Mouse (Mus musculus) stomach, embryonic 16.5 days (tissue): Measurements from ENCODE around the gene Taar5. TPM values are rescaled to one million over a fixed set of nuclear protein-coding genes. Genes with fewer than 3 reads are reported as not detected.

Experiments
- ATAC-seq: fragments of 200-750 bp; cut with Nextera tagmentation; 2 replicates; pipeline ENCODE4 v1.8.0; 2017; ENCODE audit warnings: moderate number of reproducible peaks, moderate TSS enrichment; ENCODE audit not compliant: insufficient read depth, low FRiP score
- H3K27ac ChIP-seq: fragments of 300-500 bp; sonication (generic); 2 replicates; pipeline ENCODE4 v1.5.1; 2014; ENCODE audit warnings: low read length
- H3K27me3 ChIP-seq: fragments of 300-500 bp; sonication (generic); 2 replicates; pipeline ENCODE4 v1.6.1; 2014; ENCODE audit warnings: low read length, control low read depth, mixed read lengths; ENCODE audit not compliant: control insufficient read depth, insufficient read depth
- H3K36me3 ChIP-seq: fragments of 300-500 bp; sonication (generic); 2 replicates; pipeline ENCODE4 v1.6.1; 2014; ENCODE audit warnings: low read length; ENCODE audit not compliant: control insufficient read depth, insufficient read depth
- H3K4me1 ChIP-seq: fragments of 300-500 bp; sonication (generic); 2 replicates; pipeline ENCODE4 v1.6.1; 2014; ENCODE audit warnings: low read length, control low read depth, mixed read lengths; ENCODE audit not compliant: control insufficient read depth, insufficient read depth
- H3K4me2 ChIP-seq: fragments of 300-500 bp; sonication (generic); 2 replicates; pipeline ENCODE4 v1.6.1; 2014; ENCODE audit warnings: low read depth, low read length, mixed read lengths
- H3K4me3 ChIP-seq: fragments of 300-500 bp; sonication (generic); replicated peaks from 2 replicates; pipeline ENCODE4 v1.5.1; 2014; ENCODE audit warnings: mild to moderate bottlenecking, low read length
- H3K9ac ChIP-seq: fragments of 300-500 bp; sonication (generic); 2 replicates; pipeline ENCODE4 v1.6.1; 2014; ENCODE audit warnings: low read length
- H3K9me3 ChIP-seq: fragments of 300-500 bp; sonication (generic); replicated peaks from 2 replicates; pipeline ENCODE4 v1.6.1; 2016; ENCODE audit warnings: low read length, control low read depth; ENCODE audit not compliant: control insufficient read depth
- WGBS: fragments of 180-500 bp; shearing (Covaris S2); extraction: QIAGEN DNeasy Blood & Tissue Kit; methylation state at CpG from one replicate; pipeline ENCODE4 v1.1.7; 2014; 5-methylcytosine and 5-hydroxymethylcytosine counted together
- polyA plus RNA-seq: library from polyadenylated mRNA; unstranded; fragments of >200 nt; fragmentation: Nextera tagmentation; extraction: Ambion mirVana; gene quantifications from 2 replicates; pipeline ENCODE4 v1.2.1, GENCODE M21; 2015

Taar5 gene
- polyA plus RNA-seq, 1 experiment from 2014 or later, result not detected

DNA sequence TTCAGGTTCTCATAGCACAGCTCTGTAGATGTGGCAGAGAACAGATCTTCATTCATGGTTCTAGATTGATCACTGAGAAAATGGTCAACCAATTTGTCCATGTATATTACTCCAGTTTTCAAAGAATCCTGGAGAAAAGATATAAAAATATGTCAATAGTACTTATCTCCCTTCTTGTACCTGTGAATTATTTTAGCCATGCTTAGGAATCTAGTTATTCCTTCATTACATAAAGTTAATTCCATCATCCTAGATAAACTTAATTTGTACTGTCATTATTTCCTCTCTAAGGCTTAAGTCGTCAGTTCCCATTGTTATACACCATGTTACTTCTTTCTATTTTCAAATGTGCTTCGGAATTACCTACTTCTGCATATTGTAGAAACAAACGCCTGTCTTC is 22.9 kb downstream of the Taar5 start, which contains the start of gene Taar7a:
Gene Taar7a (minus strand): TSS at position 101 of the 400 bp plus-strand sequence.
- Histone ChIP-seq H3K4me1 (no peaks in the 10 kb centered on the region), H3K27me3 (no peaks in the 10 kb centered on the region), H3K4me2 (no peak within 1 kb of the TSS), H3K4me3 (no peak within 1 kb of the TSS), H3K36me3 (no peaks in the 10 kb centered on the region), H3K27ac (no peak within 1 kb of the TSS), H3K9ac (no peak within 1 kb of the TSS), H3K9me3 (no peaks in the 10 kb centered on the region)
- no peak for ATAC-seq
- 89% methylated on average over 3 of the region's 3 CpGs for WGBS

DNA sequence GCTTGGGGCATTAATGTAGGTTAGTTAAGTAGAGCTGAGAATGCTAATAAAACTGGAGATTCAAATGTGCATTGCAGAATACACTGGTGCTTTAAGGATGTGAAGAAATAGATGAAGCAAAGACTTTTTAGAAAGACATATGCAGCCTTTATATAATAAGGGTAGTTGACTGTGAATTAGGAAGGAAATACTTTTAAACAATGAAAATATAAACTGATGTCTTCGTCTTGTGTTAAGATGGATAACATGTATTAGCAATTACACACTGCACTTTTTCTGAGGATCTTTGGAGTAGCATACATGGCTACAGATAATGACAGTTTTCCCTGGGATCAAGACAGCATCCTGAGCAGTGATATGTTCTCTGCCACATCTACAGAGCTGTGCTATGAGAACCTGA is 29.1 kb downstream of the Taar5 start, which contains the start of gene Taar7b:
Gene Taar7b (plus strand): TSS at position 301 of the 400 bp plus-strand sequence.
- 57% methylated on average over 1 of the region's 1 CpGs for WGBS
- ATAC-seq, result no peak
- H3K36me3 ChIP-seq, result no peaks in the 10 kb centered on the region

DNA sequence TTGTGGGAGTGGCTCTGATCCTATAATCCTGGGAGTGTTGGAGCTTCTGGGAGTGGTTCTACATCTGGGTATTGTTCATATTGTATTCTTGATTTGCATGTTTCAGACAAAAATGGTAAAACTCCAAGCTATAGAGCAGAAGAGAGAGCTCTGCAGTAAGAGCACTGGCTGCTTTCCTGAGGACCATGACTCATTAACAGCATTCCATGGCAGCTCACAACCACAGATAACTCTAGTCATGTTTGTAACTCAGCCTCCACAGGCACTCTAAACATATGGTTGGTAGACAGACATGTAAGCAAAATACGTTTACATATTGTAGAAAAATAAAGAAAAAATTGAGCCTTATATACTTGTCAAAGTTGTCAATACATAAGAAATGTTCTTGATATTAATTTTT is 35.9 kb downstream of the Taar5 start:
- H3K27ac ChIP-seq, result no peak overlapping the region
- H3K4me3 ChIP-seq, result no peak overlapping the region
- no peak overlapping the region for H3K4me2 ChIP-seq
- H3K9me3 ChIP-seq, result no peaks in the 10 kb centered on the region
- WGBS, result 67% methylated on average over 1 of the region's 1 CpGs
- H3K36me3 ChIP-seq, result no peaks in the 10 kb centered on the region
- no peak overlapping the region for H3K9ac ChIP-seq
- no peaks in the 10 kb centered on the region for H3K27me3 ChIP-seq
- no peak for ATAC-seq
- H3K4me1 ChIP-seq, result no peaks in the 10 kb centered on the region

More for the DNA sequence above, 29.1 kb downstream of the Taar5 start, which contains the start of gene Taar7b:
- no peaks in the 10 kb centered on the region for H3K27me3 ChIP-seq
- H3K4me3 ChIP-seq, result no peak within 1 kb of the TSS
- H3K9me3 ChIP-seq, result no peaks in the 10 kb centered on the region
- H3K4me1 ChIP-seq, result no peaks in the 10 kb centered on the region
- no peak within 1 kb of the TSS for H3K27ac ChIP-seq
- no peak within 1 kb of the TSS for H3K9ac ChIP-seq
- no peak within 1 kb of the TSS for H3K4me2 ChIP-seq

DNA sequence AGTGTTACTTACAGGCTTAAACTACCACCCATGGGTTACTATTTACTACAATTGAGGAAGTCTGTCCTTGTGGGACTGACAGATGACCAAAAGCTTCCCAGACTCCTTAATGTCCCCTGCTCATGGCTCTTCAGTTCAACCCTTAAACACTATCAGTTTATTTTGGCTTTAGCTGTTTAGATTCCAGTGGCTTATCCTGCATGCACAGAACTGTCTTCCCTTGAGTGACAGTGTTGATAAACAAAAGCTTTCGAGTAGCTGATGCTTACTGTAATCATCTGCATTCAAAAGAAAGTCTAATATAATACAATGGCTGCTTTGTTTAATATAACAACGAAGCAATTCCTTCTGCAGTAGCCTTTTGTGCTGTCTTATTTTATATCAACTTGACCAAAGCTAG is 36.5 kb downstream of the Taar5 start:
- no peak overlapping the region for H3K9ac ChIP-seq
- no peaks in the 10 kb centered on the region for H3K9me3 ChIP-seq
- no peaks in the 10 kb centered on the region for H3K4me1 ChIP-seq
- H3K4me3 ChIP-seq, result no peak overlapping the region
- H3K36me3 ChIP-seq, result no peaks in the 10 kb centered on the region
- H3K27me3 ChIP-seq, result no peaks in the 10 kb centered on the region
- WGBS, result 27% methylated on average over 2 of the region's 2 CpGs
- H3K4me2 ChIP-seq, result no peak overlapping the region
- H3K27ac ChIP-seq, result no peak overlapping the region
- no peak for ATAC-seq

DNA sequence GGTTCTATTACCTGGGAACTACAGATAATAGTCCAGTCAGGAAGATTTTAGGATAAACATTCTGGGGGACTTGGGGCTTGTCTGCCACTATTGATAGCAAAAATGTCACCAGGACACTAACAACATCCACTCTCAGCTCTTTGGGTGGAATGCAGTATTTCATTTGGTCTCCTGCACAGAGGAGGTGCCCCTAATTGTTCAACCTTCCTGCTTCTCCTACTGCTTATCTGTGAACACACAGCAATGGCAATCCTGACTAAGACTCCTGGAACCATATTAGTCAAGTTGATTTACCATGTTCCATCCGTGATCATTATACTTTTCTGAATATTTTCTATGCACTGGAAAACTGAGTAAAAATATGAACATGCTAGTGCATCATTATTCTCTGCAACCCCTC is 37.6 kb downstream of the Taar5 start:
- no peak overlapping the region for H3K4me3 ChIP-seq
- no peaks in the 10 kb centered on the region for H3K36me3 ChIP-seq
- no peak overlapping the region for H3K9ac ChIP-seq
- no peaks in the 10 kb centered on the region for H3K27me3 ChIP-seq
- 84% methylated on average over 1 of the region's 1 CpGs for WGBS
- H3K9me3 ChIP-seq, result no peaks in the 10 kb centered on the region
- no peak overlapping the region for H3K4me2 ChIP-seq
- H3K4me1 ChIP-seq, result no peaks in the 10 kb centered on the region
- H3K27ac ChIP-seq, result no peak overlapping the region
- no peak for ATAC-seq

Other genes with a start within 250 kb of the Taar5 start
- 152 and 178 TPM in 2 replicates for gene Rps12, start 183.4 kb upstream of the Taar5 start, polyA plus RNA-seq
- 15.4 and 18.3 TPM in 2 replicates for gene Slc18b1, start 173.7 kb upstream of the Taar5 start, polyA plus RNA-seq
- gene Vnn3, start 119.2 kb upstream of the Taar5 start, polyA plus RNA-seq, result 0.31 and 0.57 TPM in 2 replicates
- 2.0 and 2.9 TPM in 2 replicates for gene Vnn1, start 76.0 kb upstream of the Taar5 start, polyA plus RNA-seq
- not detected in 2 replicates for gene Taar1, start 50.4 kb upstream of the Taar5 start, polyA plus RNA-seq
- 0.30 and 0.31 TPM in 2 replicates for gene Taar2, start 32.1 kb upstream of the Taar5 start, polyA plus RNA-seq
- not detected in 2 replicates for gene Taar3, start 21.1 kb upstream of the Taar5 start, polyA plus RNA-seq
- not detected in 2 replicates for gene Taar4, start 10.2 kb upstream of the Taar5 start, polyA plus RNA-seq
- gene Taar6, start 14.9 kb downstream of the Taar5 start, polyA plus RNA-seq, result not detected in 2 replicates
- not detected in 2 replicates for gene Taar7a, start 22.8 kb downstream of the Taar5 start, polyA plus RNA-seq
- not detected in 2 replicates for gene Taar7b, start 29.2 kb downstream of the Taar5 start, polyA plus RNA-seq
- gene Taar7d, start 56.5 kb downstream of the Taar5 start, polyA plus RNA-seq, result not detected in 2 replicates
- not detected in 2 replicates for gene Taar7e, start 66.9 kb downstream of the Taar5 start, polyA plus RNA-seq
- gene Taar7f, start 78.8 kb downstream of the Taar5 start, polyA plus RNA-seq, result not detected in 2 replicates
- not detected in 2 replicates for gene Taar8a, start 105.8 kb downstream of the Taar5 start, polyA plus RNA-seq
- gene Taar8b, start 121.6 kb downstream of the Taar5 start, polyA plus RNA-seq, result not detected in 2 replicates
- not detected in 2 replicates for gene Taar8c, start 131.2 kb downstream of the Taar5 start, polyA plus RNA-seq
- gene Taar9, start 138.8 kb downstream of the Taar5 start, polyA plus RNA-seq, result not detected in 2 replicates
- gene Stx7, start 178.6 kb downstream of the Taar5 start, polyA plus RNA-seq, result 102 TPM in 2 replicates